Mouse (Mus musculus) MEL (cell line): ENCODE results near the gene Cd68. TPM values are rescaled to one million over a fixed set of nuclear protein-coding genes. Genes with fewer than 3 reads are reported as not detected.
A peak's percentile ranks its signal among the peaks of the same experiment; 100 is the strongest.

Source experiments
- DNase-seq: peaks from one replicate; pipeline ENCODE4 v3.0.0; 2011; ENCODE audit warnings: low read depth, low spot score
- H3K27ac ChIP-seq: 2 replicates; pipeline ENCODE4 v1.5.1; 2012; ENCODE audit warnings: low read depth, mild to moderate bottlenecking, control low read depth, low read length, moderate library complexity; ENCODE audit not compliant: control insufficient read depth
- H3K27me3 ChIP-seq, 2 experiments: fragments of 150-350 bp in 1 of 2; sonication (generic) in 1 of 2; 2 replicates each; pipeline ENCODE4 v1.6.1; 2012; ENCODE audit warnings: low read length in 2 of 2, mild to moderate bottlenecking in 2 of 2, improper control_type of control experiment in 1 of 2, moderate library complexity in 1 of 2; ENCODE audit not compliant: insufficient read depth in 2 of 2, control insufficient read depth in 1 of 2
- H3K36me3 ChIP-seq, 2 experiments: 2 replicates each; pipeline ENCODE4 v1.6.1; 2012 to 2014; ENCODE audit warnings: low read length in 2 of 2, improper control_type of control experiment in 1 of 2, inconsistent platforms in 1 of 2, mild to moderate bottlenecking in 1 of 2; ENCODE audit not compliant: insufficient read depth in 2 of 2, control insufficient read depth in 1 of 2
- H3K4me1 ChIP-seq, 2 experiments: fragments of 150-350 bp in 1 of 2; sonication (generic) in 1 of 2; 2 replicates each; pipeline ENCODE4 v1.6.1; 2012; ENCODE audit warnings: low read length in 2 of 2, improper control_type of control experiment in 1 of 2, mild to moderate bottlenecking in 1 of 2; ENCODE audit not compliant: insufficient read depth in 2 of 2, control insufficient read depth in 1 of 2
- H3K4me3 ChIP-seq, 2 experiments: fragments of 150-350 bp in 1 of 2; sonication (generic) in 1 of 2; 2 replicates each; pipeline ENCODE4 v1.5.1; 2012; ENCODE audit warnings: low read depth in 2 of 2, low read length in 2 of 2, mild to moderate bottlenecking in 2 of 2, moderate library complexity in 2 of 2, control low read depth in 1 of 2, improper control_type of control experiment in 1 of 2; ENCODE audit not compliant: control insufficient read depth in 1 of 2, insufficient read depth in 1 of 2
- H3K79me2 ChIP-seq: 2 replicates; pipeline ENCODE4 v1.6.1; 2012; ENCODE audit warnings: mild to moderate bottlenecking, low read length, moderate library complexity; ENCODE audit not compliant: control insufficient read depth, poor library complexity, insufficient read depth
- H3K9ac ChIP-seq: 2 replicates; pipeline ENCODE4 v1.6.1; 2012; ENCODE audit warnings: low read depth, mild to moderate bottlenecking, control low read depth, low read length, moderate library complexity; ENCODE audit not compliant: control insufficient read depth, poor library complexity, severe bottlenecking
- H3K9me3 ChIP-seq: fragments of 150-350 bp; sonication (generic); replicated peaks from 2 replicates; pipeline ENCODE4 v1.6.1; 2012; ENCODE audit warnings: mild to moderate bottlenecking, low read length, improper control_type of control experiment, moderate library complexity; ENCODE audit not compliant: insufficient read depth
- BHLHE40 ChIP-seq: IDR thresholded peaks from 2 replicates; pipeline ENCODE4 v1.6.1; 2012; ENCODE audit warnings: low read depth, mild to moderate bottlenecking, inconsistent platforms, low read length, improper control_type of control experiment, borderline replicate concordance
- CTCF ChIP-seq, 3 experiments: IDR thresholded peaks in 2 of 3; conservative IDR thresholded peaks in 1 of 3; 2 replicates each; pipeline ENCODE4 v1.5.1; 2011 to 2012; ENCODE audit warnings: low read length in 3 of 3, low read depth in 2 of 3, mild to moderate bottlenecking in 2 of 3, improper control_type of control experiment in 1 of 3, inconsistent platforms in 1 of 3, mixed read lengths in 1 of 3, moderate library complexity in 1 of 3; ENCODE audit not compliant: control insufficient read depth in 1 of 3, insufficient read depth in 1 of 3, poor library complexity in 1 of 3, severe bottlenecking in 1 of 3
- E2F4 ChIP-seq: IDR thresholded peaks from 2 replicates; pipeline ENCODE4 v1.6.1; 2011; ENCODE audit warnings: low read depth, low read length, improper control_type of control experiment, borderline replicate concordance
- ELF1 ChIP-seq: IDR thresholded peaks from 2 replicates; pipeline ENCODE4 v1.6.1; 2014; ENCODE audit warnings: low read depth, mild to moderate bottlenecking, inconsistent platforms, low read length, improper control_type of control experiment, moderate library complexity
- EP300 ChIP-seq, 2 experiments: IDR thresholded peaks; 2 replicates each; pipeline ENCODE4 v1.6.1; 2011; ENCODE audit warnings: improper control_type of control experiment in 2 of 2, low read length in 2 of 2, low read depth in 1 of 2, mild to moderate bottlenecking in 1 of 2
- ETS1 ChIP-seq: IDR thresholded peaks from 2 replicates; pipeline ENCODE4 v1.6.1; 2012; ENCODE audit warnings: low read depth, mild to moderate bottlenecking, inconsistent platforms, low read length, improper control_type of control experiment, moderate library complexity
- GABPA ChIP-seq: IDR thresholded peaks from 2 replicates; pipeline ENCODE4 v1.6.1; 2012; ENCODE audit warnings: low read depth, mild to moderate bottlenecking, inconsistent platforms, low read length, improper control_type of control experiment, moderate library complexity
- GATA1 ChIP-seq: IDR thresholded peaks from 2 replicates; pipeline ENCODE4 v1.6.1; 2011; ENCODE audit warnings: low read depth, low read length, improper control_type of control experiment
- HCFC1 ChIP-seq: IDR thresholded peaks from 2 replicates; pipeline ENCODE4 v1.6.1; 2012; ENCODE audit warnings: low read depth, mild to moderate bottlenecking, inconsistent platforms, low read length, improper control_type of control experiment, moderate library complexity
- MAX ChIP-seq: IDR thresholded peaks from 2 replicates; pipeline ENCODE4 v1.6.1; 2011; ENCODE audit warnings: low read length, improper control_type of control experiment
- MEF2A ChIP-seq: IDR thresholded peaks from 2 replicates; pipeline ENCODE4 v1.6.1; 2014; ENCODE audit warnings: low read depth, mild to moderate bottlenecking, inconsistent platforms, low read length, improper control_type of control experiment; ENCODE audit not compliant: poor library complexity, insufficient replicate concordance, severe bottlenecking; ENCODE audit errors: extremely low read depth
- MXI1 ChIP-seq: IDR thresholded peaks from 2 replicates; pipeline ENCODE4 v1.6.1; 2011; ENCODE audit warnings: mild to moderate bottlenecking, low read depth, low read length, improper control_type of control experiment
- NELFE ChIP-seq: IDR thresholded peaks from 2 replicates; pipeline ENCODE4 v1.6.1; 2011; ENCODE audit warnings: low read depth, low read length, improper control_type of control experiment
- NRF1 ChIP-seq: IDR thresholded peaks from 2 replicates; pipeline ENCODE4 v1.6.1; 2014; ENCODE audit warnings: low read depth, mild to moderate bottlenecking, inconsistent platforms, low read length, improper control_type of control experiment, moderate library complexity; ENCODE audit not compliant: poor library complexity, insufficient read depth, severe bottlenecking
- POLR2A ChIP-seq, 2 experiments: IDR thresholded peaks; 2 replicates each; pipeline ENCODE4 v1.6.1; 2011 to 2012; ENCODE audit warnings: low read length in 2 of 2, mild to moderate bottlenecking in 2 of 2, control low read depth in 1 of 2, improper control_type of control experiment in 1 of 2, low read depth in 1 of 2, moderate library complexity in 1 of 2; ENCODE audit not compliant: control insufficient read depth in 1 of 2, insufficient read depth in 1 of 2, poor library complexity in 1 of 2
- POLR2AphosphoS5 ChIP-seq: IDR thresholded peaks from 2 replicates; pipeline ENCODE4 v1.6.1; 2012; ENCODE audit warnings: low read depth, borderline replicate concordance, mild to moderate bottlenecking, inconsistent platforms, low read length, moderate library complexity, mixed read lengths
- RAD21 ChIP-seq: IDR thresholded peaks from 2 replicates; pipeline ENCODE4 v1.6.1; 2011; ENCODE audit warnings: mild to moderate bottlenecking, low read depth, low read length, improper control_type of control experiment
- RCOR1 ChIP-seq: IDR thresholded peaks from 2 replicates; pipeline ENCODE4 v1.6.1; 2012; ENCODE audit warnings: low read depth, mild to moderate bottlenecking, inconsistent platforms, low read length, improper control_type of control experiment
- SIN3A ChIP-seq: IDR thresholded peaks from 2 replicates; pipeline ENCODE4 v1.6.1; 2012; ENCODE audit warnings: low read length, improper control_type of control experiment, inconsistent platforms
- SMC3 ChIP-seq: IDR thresholded peaks from 2 replicates; pipeline ENCODE4 v1.6.1; 2011; ENCODE audit warnings: low read depth, low read length, improper control_type of control experiment
- TBP ChIP-seq: IDR thresholded peaks from 2 replicates; pipeline ENCODE4 v1.8.0; 2011; ENCODE audit warnings: low read depth, low read length, improper control_type of control experiment
- TCF12 ChIP-seq: IDR thresholded peaks from 2 replicates; pipeline ENCODE4 v1.6.1; 2014; ENCODE audit warnings: low read depth, mild to moderate bottlenecking, inconsistent platforms, low read length, improper control_type of control experiment, moderate library complexity
- UBTF ChIP-seq: IDR thresholded peaks from 2 replicates; pipeline ENCODE4 v1.6.1; 2012; ENCODE audit warnings: low read depth, mild to moderate bottlenecking, inconsistent platforms, low read length, improper control_type of control experiment, moderate library complexity, borderline replicate concordance; ENCODE audit not compliant: insufficient read depth
- USF1 ChIP-seq: IDR thresholded peaks from 2 replicates; pipeline ENCODE4 v1.6.1; 2014; ENCODE audit warnings: low read depth, mild to moderate bottlenecking, inconsistent platforms, low read length, improper control_type of control experiment, moderate library complexity
- ZMIZ1 ChIP-seq: IDR thresholded peaks from 2 replicates; pipeline ENCODE4 v1.6.1; 2012; ENCODE audit warnings: low read depth, mild to moderate bottlenecking, inconsistent platforms, low read length, improper control_type of control experiment, moderate library complexity
- polyA plus RNA-seq, 2 experiments: library from polyadenylated mRNA; stranded (reverse) in 1 of 2; unstranded in 1 of 2; fragments of >175 nt in 1 of 2; fragments of >200 nt in 1 of 2; gene quantifications; 2 replicates each; pipeline versions ENCODE4 v1.2.1 to v1.2.4; 2012; ENCODE audit warnings: low replicate concordance in 2 of 2, low read depth in 1 of 2; ENCODE audit not compliant: insufficient read length in 2 of 2, insufficient read depth in 1 of 2, missing spikeins in 1 of 2
- total RNA-seq: library from RNA; depleted of rRNA; stranded (reverse); fragments of 300-350 nt; gene quantifications from 2 replicates; pipeline ENCODE4 v1.2.3, GENCODE M21; 2012

Cd68 gene
- total and polyA plus RNA-seq, 3 experiments, result 5.3 to 19.8 TPM; not detected in 1

GRCm38 (mm10) chr11:69699595-69699994 is 33.6 kb upstream of the Cd68 start:
- no peak overlapping the region for H3K4me3 ChIP-seq
- H3K9ac ChIP-seq, result no peak overlapping the region
- H3K27me3 ChIP-seq, result no peaks in the 10 kb centered on the region
- peaks cover 0 to 7% of the 10 kb centered on the region in 2 experiments; a peak in 3 of 4 replicates for H3K4me1 ChIP-seq
- peaks cover 0 to 5% of the 10 kb centered on the region in 2 experiments; a peak in 1 of 4 replicates for H3K36me3 ChIP-seq
- no peaks in the 10 kb centered on the region for H3K9me3 ChIP-seq
- DNase-seq, result no peak
- H3K27ac ChIP-seq, result no peak overlapping the region
- no peaks in the 10 kb centered on the region for H3K79me2 ChIP-seq
- TF ChIP-seq ELF1 (no peak), USF1 (no peak), NELFE (no peak), RCOR1 (no peak), CTCF (IDR thresholded peaks at IDR 0.05 in 2 of 3, conservative IDR thresholded peaks at IDR 0.05 in 1 of 3; ENCODE audit: control insufficient read depth in 1 of 3, insufficient read depth in 1 of 3, low read depth in 2 of 3, low read length in 3 of 3, poor library complexity in 1 of 3, severe bottlenecking in 1 of 3) (no peak), MAX (no peak), ETS1 (no peak), GABPA (no peak), MXI1 (no peak), SIN3A (no peak), ZMIZ1 (no peak), TBP (no peak), TCF12 (0 out of 2 replicates have a peak, but pooled peaks have one; percentile 5), MEF2A (no peak), RAD21 (no peak), NRF1 (no peak), POLR2AphosphoS5 (no peak), POLR2A (IDR thresholded peaks at IDR 0.05; ENCODE audit: control insufficient read depth in 1 of 2, insufficient read depth in 1 of 2, low read depth in 1 of 2, low read length in 2 of 2, poor library complexity in 1 of 2) (no peak), HCFC1 (no peak), GATA1 (peak; percentile 52; the same call in 1 of the 2 replicates), EP300 (IDR thresholded peaks at IDR 0.05; ENCODE audit: low read depth in 1 of 2, low read length in 2 of 2) (peak in 1 of 2 experiments; percentile 48; a peak in 1 of 4 replicates), SMC3 (no peak), BHLHE40 (no peak), UBTF (no peak), E2F4 (no peak)
